9 mouse cellular contexts compared by ENCODE assay signal in genomic region chr1:193368055-193368454, GRCm38 (mm10). TPM values are rescaled to one million over a fixed set of nuclear protein-coding genes. Genes with fewer than 3 reads are reported as not detected.
DNase-seq lines count a peak whose midpoint lies in the region; ATAC-seq and TF ChIP-seq lines count a peak whose summit lies in the region.
"Had no signal": no experiment of that assay in that cellular context is flagged by ENCODE, and none has a peak within 500 bp of the region (broad histone marks: within the 10 kb centered on the region; RNA-seq: fewer than 3 reads in every experiment).

No protein-coding gene starts in this region.

- H3K27me3 ChIP-seq in embryonic facial prominence, embryonic 13.5 days: no peaks in the 10 kb centered on the region
- H3K27me3 ChIP-seq in heart, embryonic 16.5 days (ENCODE audit: control insufficient read depth, insufficient read depth, low read length): no peaks in the 10 kb centered on the region
- H3K27me3 ChIP-seq in limb, embryonic 10.5 days (ENCODE audit: low read depth, poor library complexity, severe bottlenecking): no peaks in the 10 kb centered on the region
- H3K27me3 ChIP-seq in myocyte (ENCODE audit: control insufficient read depth, insufficient read depth, insufficient read length): no peaks in the 10 kb centered on the region
- 0 out of 2 replicates have a peak, but pooled peaks cover 2% of the 10 kb centered on the region for H3K27me3 ChIP-seq in liver, postnatal 0 days (ENCODE audit: insufficient read depth, low read length)

- peaks cover 34% of the 10 kb centered on the region for H3K4me1 ChIP-seq in embryonic facial prominence, embryonic 13.5 days
- H3K4me1 ChIP-seq in heart, embryonic 16.5 days (ENCODE audit: control insufficient read depth, insufficient read depth, low read length): peaks cover 21% of the 10 kb centered on the region
- H3K4me1 ChIP-seq in limb, embryonic 10.5 days: peaks cover 29% of the 10 kb centered on the region
- H3K4me1 ChIP-seq in liver, postnatal 0 days (ENCODE audit: insufficient read depth): no peaks in the 10 kb centered on the region

- no peak for ATAC-seq in embryonic facial prominence, embryonic 13.5 days (ENCODE audit: insufficient number of reproducible peaks, insufficient read depth, low FRiP score, low TSS enrichment, low read depth)
- ATAC-seq in heart, embryonic 16.5 days (replicated peaks; ENCODE audit: extremely low read depth, insufficient read depth, low FRiP score): peak; percentile 71
- ATAC-seq in liver, postnatal 0 days: no peak
- ATAC-seq in erythroblast, adult 5-6 weeks (replicated peaks; ENCODE audit: low FRiP score, poor library complexity, severe bottlenecking): no peak

- H3K9me3 ChIP-seq in embryonic facial prominence, embryonic 13.5 days: no peaks in the 10 kb centered on the region
- H3K9me3 ChIP-seq in heart, embryonic 16.5 days (replicated peaks; ENCODE audit: control insufficient read depth, low read length): no peaks in the 10 kb centered on the region
- no peaks in the 10 kb centered on the region for H3K9me3 ChIP-seq in limb, embryonic 10.5 days (replicated peaks)
- no peaks in the 10 kb centered on the region for H3K9me3 ChIP-seq in liver, postnatal 0 days (ENCODE audit: low read length)

- no peak overlapping the region for H3ac ChIP-seq in myocyte (ENCODE audit: control insufficient read depth, insufficient read length)

- peak; percentile 65 for DNase-seq in Muller cell, postnatal 12 days (ENCODE audit: inconsistent ontology term)
- DNase-seq in limb, embryonic 10.5 days (ENCODE audit: low spot score): no peak
- DNase-seq in liver, postnatal 0 days: no peak
- DNase-seq in gastrocnemius, postnatal 25 days: no peak

- TF ChIP-seq CTCF in liver, postnatal 0 days (IDR thresholded peaks at IDR 0.05; ENCODE audit: low read depth): no peak

- no peak overlapping the region for H3K27ac ChIP-seq in embryonic facial prominence, embryonic 13.5 days
- H3K27ac ChIP-seq in heart, embryonic 16.5 days (ENCODE audit: low read length): peak overlapping the region; percentile 79
- 0 out of 2 replicates have a peak overlapping the region, but pooled peaks have one; percentile 9 for H3K27ac ChIP-seq in limb, embryonic 10.5 days
- H3K27ac ChIP-seq in liver, postnatal 0 days (ENCODE audit: low read depth): no peak overlapping the region

- peak overlapping the region; percentile 89 for H3K4me2 ChIP-seq in embryonic facial prominence, embryonic 13.5 days
- peak overlapping the region; percentile 61 for H3K4me2 ChIP-seq in heart, embryonic 16.5 days (ENCODE audit: low read depth, low read length)
- peak overlapping the region; percentile 63 for H3K4me2 ChIP-seq in myocyte (ENCODE audit: low read depth)
- no peak overlapping the region for H3K4me2 ChIP-seq in liver, postnatal 0 days (ENCODE audit: low read depth, low read length)

- H3K79me2 ChIP-seq in myocyte (ENCODE audit: control insufficient read depth, insufficient read depth): no peaks in the 10 kb centered on the region

- peak overlapping the region; percentile 55; the same call in 1 of the 2 replicates for H3K9ac ChIP-seq in embryonic facial prominence, embryonic 13.5 days
- peak overlapping the region; percentile 31 for H3K9ac ChIP-seq in heart, embryonic 16.5 days (ENCODE audit: low read length)
- no peak overlapping the region for H3K9ac ChIP-seq in liver, postnatal 0 days (replicated peaks)

- no peak for TF ChIP-seq EP300 in liver, postnatal 0 days (IDR thresholded peaks at IDR 0.05; ENCODE audit: low read depth)

- H3K36me3 ChIP-seq in embryonic facial prominence, embryonic 13.5 days: no peaks in the 10 kb centered on the region
- no peaks in the 10 kb centered on the region for H3K36me3 ChIP-seq in heart, embryonic 16.5 days (ENCODE audit: control insufficient read depth, insufficient read depth)
- no peaks in the 10 kb centered on the region for H3K36me3 ChIP-seq in limb, embryonic 10.5 days
- no peaks in the 10 kb centered on the region for H3K36me3 ChIP-seq in myocyte (ENCODE audit: control insufficient read depth, insufficient read depth)
- no peaks in the 10 kb centered on the region for H3K36me3 ChIP-seq in liver, postnatal 0 days (replicated peaks; ENCODE audit: insufficient read depth, low read length)

- 30% methylated on average over 10 of the region's 10 CpGs for WGBS in embryonic facial prominence, embryonic 13.5 days
- WGBS in heart, embryonic 16.5 days: 33% methylated on average over 10 of the region's 10 CpGs
- 58% methylated on average over 10 of the region's 10 CpGs for WGBS in limb, embryonic 10.5 days
- WGBS in liver, postnatal 0 days (ENCODE audit: insufficient replicate concordance): 67% methylated on average over 10 of the region's 10 CpGs

- peak overlapping the region; percentile 7; the same call in 1 of the 2 replicates for H3K4me3 ChIP-seq in embryonic facial prominence, embryonic 13.5 days
- peak overlapping the region; percentile 8 for H3K4me3 ChIP-seq in heart, embryonic 16.5 days (ENCODE audit: low read length)
- no peak overlapping the region for H3K4me3 ChIP-seq in limb, embryonic 10.5 days
- no peak overlapping the region for H3K4me3 ChIP-seq in myocyte
- H3K4me3 ChIP-seq in liver, postnatal 0 days (ENCODE audit: low read depth, low read length): no peak overlapping the region

- no peak for TF ChIP-seq POLR2A in myocyte (IDR thresholded peaks at IDR 0.05; ENCODE audit: insufficient read length, low read depth)

TF ChIP-seq in myocyte, 11 proteins besides CTCF, POLR2A, EP300 and RAD21:
- TF ChIP-seq MYOG (IDR thresholded peaks at IDR 0.05; ENCODE audit: control insufficient read depth in 1 of 3, insufficient read depth in 1 of 3, insufficient read length in 2 of 3, low read depth in 2 of 3): peak in 2 of 3 experiments; percentile 56 to 59
- no peak for TF ChIP-seq POLR2AphosphoS2 (IDR thresholded peaks at IDR 0.05; ENCODE audit: insufficient read length, low read depth)
- no peak for TF ChIP-seq CEBPB (IDR thresholded peaks at IDR 0.05; ENCODE audit: insufficient read depth, poor library complexity, severe bottlenecking)
- TF ChIP-seq USF1 (IDR thresholded peaks at IDR 0.05; ENCODE audit: low read depth): no peak
- TF ChIP-seq SRF (IDR thresholded peaks at IDR 0.05; ENCODE audit: control insufficient read depth, insufficient read length, low read depth): no peak
- peak in 2 of 3 experiments; percentile 43 to 58 for TF ChIP-seq MYOD1 (IDR thresholded peaks at IDR 0.05; ENCODE audit: control insufficient read depth in 1 of 3, insufficient read length in 2 of 3, low read depth in 2 of 3)

RNA-seq across cellular contexts. Expression of gene Camk1g, which starts 2.0 kb away (rescaled TPM):
- 22.9 and 23.7 TPM in 2 replicates for polyA plus RNA-seq in embryonic facial prominence, embryonic 13.5 days (2015; fragmentation: Nextera tagmentation; extraction: Ambion mirVana)
- 13.6 and 16.6 TPM in 2 replicates for polyA plus RNA-seq in heart, embryonic 16.5 days (2015; fragmentation: Nextera tagmentation; extraction: Ambion mirVana)
- polyA plus RNA-seq in limb, embryonic 10.5 days (2016; fragmentation: Nextera tagmentation; extraction: Ambion mirVana): 8.2 and 13.2 TPM in 2 replicates
- 4.1 TPM for polyA plus RNA-seq in myocyte (2012; fragmentation: generic; extraction: Trizol)
- 0.15 and 0.24 TPM in 2 replicates for polyA plus RNA-seq in liver, postnatal 0 days (2015; fragmentation: Nextera tagmentation; extraction: Ambion mirVana)
- total RNA-seq in gastrocnemius, postnatal 25 days (2021): under 1 TPM in 1 of 2 experiments, not detected in 1; 0.18 TPM
- not detected in 2 replicates for total RNA-seq in erythroblast, adult 5-6 weeks (2015; ENCODE audit: low replicate concordance)
- total RNA-seq in erythroblast, adult 5-6 weeks (2017; ENCODE audit: low replicate concordance): not detected in 2 replicates
- total RNA-seq: hematopoietic stem cell, adult 5-6 weeks had no signal

Comparison
In these comparisons a context has a peak if more than half of its experiments do, and no peak if none do; other contexts are left out.
1. H3K27ac ChIP-seq: peak in heart, embryonic 16.5 days (single experiment) and limb, embryonic 10.5 days (single experiment); none in embryonic facial prominence, embryonic 13.5 days (single experiment) and liver, postnatal 0 days (single experiment).
2. H3K4me3 ChIP-seq: peak in embryonic facial prominence, embryonic 13.5 days (single experiment) and heart, embryonic 16.5 days (single experiment); none in limb, embryonic 10.5 days (single experiment), myocyte (single experiment) and liver, postnatal 0 days (single experiment).